Mouse (Mus musculus): Measurements from ENCODE around the gene Mfsd4a. TPM values are rescaled to one million over a fixed set of nuclear protein-coding genes. Genes with fewer than 3 reads are reported as not detected.

Gene Mfsd4a
- polyA plus RNA-seq (2014; fragmentation: Nextera tagmentation; extraction: Ambion mirVana): 8.1 and 8.7 TPM in 2 replicates

DNA sequence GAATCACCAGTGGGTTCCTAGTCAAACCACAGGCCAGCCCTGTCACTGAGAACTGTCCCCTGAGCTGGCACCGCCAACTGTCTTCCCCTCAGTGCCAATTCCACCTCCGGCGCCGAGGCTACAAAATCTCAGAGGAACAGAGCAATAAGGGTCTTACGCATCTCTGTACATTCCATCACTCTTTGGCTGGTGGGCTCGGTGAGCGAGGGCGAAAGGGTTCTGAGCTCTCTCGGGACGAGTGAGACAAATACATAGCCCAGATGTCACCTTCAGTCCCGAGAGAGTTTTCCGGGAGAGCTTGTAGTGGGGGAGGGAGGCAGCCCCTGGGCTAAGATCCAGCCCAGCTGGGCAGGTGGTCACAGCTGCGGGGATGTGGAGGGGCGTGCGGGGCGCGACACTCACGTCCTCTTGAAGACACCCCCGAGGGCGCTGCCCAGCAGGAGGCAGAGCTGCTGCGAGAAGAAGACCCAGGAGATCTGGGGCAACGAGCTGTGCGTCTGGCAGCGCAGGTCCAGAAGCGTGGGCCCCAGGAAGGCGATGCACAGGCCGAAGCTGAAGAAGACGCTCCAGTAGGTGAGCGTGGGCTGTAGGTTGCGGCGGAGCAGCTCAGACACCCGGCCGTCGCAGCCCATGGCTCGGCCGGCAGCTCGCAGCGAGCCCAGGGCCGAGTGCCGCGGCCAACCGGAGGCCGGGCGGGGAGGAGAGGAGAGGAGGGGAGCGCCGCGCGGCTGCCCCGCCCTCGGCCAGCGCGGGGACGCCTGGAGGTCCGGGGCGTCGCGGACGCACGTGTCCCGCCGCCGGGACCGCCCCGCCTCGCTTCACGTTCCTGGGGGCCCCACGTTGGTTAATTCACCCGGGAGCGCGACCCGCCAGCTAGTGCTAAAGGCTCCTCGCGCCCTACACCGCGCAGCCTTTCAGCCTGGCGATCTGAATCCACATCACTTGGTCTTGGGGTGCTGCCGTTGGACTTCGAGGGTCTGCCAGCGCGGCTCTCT is at the start of gene Mfsd4a:
Gene Mfsd4a, minus strand, starts transcription at position 802 of the 995 bp plus-strand sequence.
- 3% methylated on average over 75 of the region's 80 CpGs for WGBS
- DNase-seq (ENCODE audit: low spot score, missing footprints) (peak; percentile 94), ATAC-seq (ENCODE audit: low FRiP score) (peak; percentile 84)
- peak within 1 kb of the TSS; percentile 43 for H3K4me3 ChIP-seq (ENCODE audit: low read depth, low read length)
- no peaks in the 10 kb centered on the region for H3K9me3 ChIP-seq (ENCODE audit: control insufficient read depth, low read length)
- peak within 1 kb of the TSS; percentile 92 for H3K4me2 ChIP-seq
- peaks cover 8% of the 10 kb centered on the region for H3K4me1 ChIP-seq (ENCODE audit: control insufficient read depth, insufficient read depth, low read length)
- H3K27me3 ChIP-seq (ENCODE audit: control insufficient read depth, insufficient read depth, low read length): peaks cover 28% of the 10 kb centered on the region
- no peak within 1 kb of the TSS for H3K27ac ChIP-seq (ENCODE audit: low read depth, low read length)
- H3K36me3 ChIP-seq (ENCODE audit: control insufficient read depth, insufficient read depth, low read length): no peaks in the 10 kb centered on the region
- peak within 1 kb of the TSS; percentile 59 for H3K9ac ChIP-seq (ENCODE audit: low read length)

DNA sequence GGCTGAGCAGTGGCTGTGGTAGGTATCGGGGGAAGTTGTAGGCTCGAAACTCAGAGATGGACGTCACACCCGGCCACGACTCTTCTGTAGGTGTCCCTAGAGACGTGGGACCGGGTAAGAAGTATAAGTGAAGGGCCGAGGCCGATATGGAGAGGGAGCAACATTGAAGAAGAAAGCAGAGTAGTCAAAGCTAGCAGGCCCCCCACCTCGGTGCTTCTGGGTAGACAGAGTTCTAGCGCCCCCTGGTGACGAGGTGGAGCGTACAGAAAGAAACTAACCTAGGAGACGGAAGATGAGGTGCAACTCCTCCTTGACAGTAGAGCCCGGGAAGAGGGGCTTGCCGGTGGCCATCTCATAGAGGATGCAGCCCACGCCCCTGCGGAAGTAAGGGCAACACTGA is 48.7 kb upstream of the Mfsd4a start:
- H3K9me3 ChIP-seq (ENCODE audit: control insufficient read depth, low read length): no peaks in the 10 kb centered on the region
- 0 out of 2 replicates have a peak, but pooled peaks have one; percentile 19 for ATAC-seq (ENCODE audit: low FRiP score)
- H3K27me3 ChIP-seq (ENCODE audit: control insufficient read depth, insufficient read depth, low read length): no peaks in the 10 kb centered on the region
- no peak overlapping the region for H3K4me2 ChIP-seq
- no peak overlapping the region for H3K9ac ChIP-seq (ENCODE audit: low read length)
- H3K27ac ChIP-seq (ENCODE audit: low read depth, low read length): no peak overlapping the region
- no peaks in the 10 kb centered on the region for H3K36me3 ChIP-seq (ENCODE audit: control insufficient read depth, insufficient read depth, low read length)
- H3K4me3 ChIP-seq (ENCODE audit: low read depth, low read length): no peak overlapping the region
- no peaks in the 10 kb centered on the region for H3K4me1 ChIP-seq (ENCODE audit: control insufficient read depth, insufficient read depth, low read length)
- DNase-seq (ENCODE audit: low spot score, missing footprints): peak; percentile 96
- 15% methylated on average over 18 of the region's 18 CpGs for WGBS

- WGBS: 67% methylated on average over 3 of the region's 3 CpGs
- Histone ChIP-seq H3K9ac (ENCODE audit: low read length) (no peak overlapping the region), H3K27ac (ENCODE audit: low read depth, low read length) (no peak overlapping the region), H3K36me3 (ENCODE audit: control insufficient read depth, insufficient read depth, low read length) (no peaks in the 10 kb centered on the region), H3K4me2 (no peak overlapping the region), H3K4me3 (ENCODE audit: low read depth, low read length) (no peak overlapping the region), H3K27me3 (ENCODE audit: control insufficient read depth, insufficient read depth, low read length) (no peaks in the 10 kb centered on the region), H3K4me1 (ENCODE audit: control insufficient read depth, insufficient read depth, low read length) (no peaks in the 10 kb centered on the region), H3K9me3 (ENCODE audit: control insufficient read depth, low read length) (no peaks in the 10 kb centered on the region)
- no peak for DNase-seq (ENCODE audit: low spot score, missing footprints)
- no peak for ATAC-seq (ENCODE audit: low FRiP score)
Observed at GRCm38 (mm10) chr1:132113098-132113497, 45.2 kb upstream of the Mfsd4a start.

GRCm38 (mm10) chr1:132112426-132112825 is 44.6 kb upstream of the Mfsd4a start:
- WGBS: 85% methylated on average over 8 of the region's 8 CpGs
- Histone ChIP-seq H3K36me3 (ENCODE audit: control insufficient read depth, insufficient read depth, low read length) (no peaks in the 10 kb centered on the region), H3K4me3 (ENCODE audit: low read depth, low read length) (no peak overlapping the region), H3K4me1 (ENCODE audit: control insufficient read depth, insufficient read depth, low read length) (no peaks in the 10 kb centered on the region), H3K27me3 (ENCODE audit: control insufficient read depth, insufficient read depth, low read length) (no peaks in the 10 kb centered on the region), H3K4me2 (no peak overlapping the region), H3K27ac (ENCODE audit: low read depth, low read length) (no peak overlapping the region), H3K9me3 (ENCODE audit: control insufficient read depth, low read length) (no peaks in the 10 kb centered on the region), H3K9ac (ENCODE audit: low read length) (no peak overlapping the region)
- ATAC-seq (ENCODE audit: low FRiP score) (no peak), DNase-seq (ENCODE audit: low spot score, missing footprints) (no peak)

- no peak overlapping the region for H3K4me2 ChIP-seq
- 55% methylated on average over 1 of the region's 1 CpGs for WGBS
- no peaks in the 10 kb centered on the region for H3K9me3 ChIP-seq (ENCODE audit: control insufficient read depth, low read length)
- ATAC-seq (ENCODE audit: low FRiP score) (no peak), DNase-seq (ENCODE audit: low spot score, missing footprints) (no peak)
- no peaks in the 10 kb centered on the region for H3K27me3 ChIP-seq (ENCODE audit: control insufficient read depth, insufficient read depth, low read length)
- no peaks in the 10 kb centered on the region for H3K36me3 ChIP-seq (ENCODE audit: control insufficient read depth, insufficient read depth, low read length)
- no peak overlapping the region for H3K9ac ChIP-seq (ENCODE audit: low read length)
- H3K4me1 ChIP-seq (ENCODE audit: control insufficient read depth, insufficient read depth, low read length): no peaks in the 10 kb centered on the region
- no peak overlapping the region for H3K27ac ChIP-seq (ENCODE audit: low read depth, low read length)
- no peak overlapping the region for H3K4me3 ChIP-seq (ENCODE audit: low read depth, low read length)
Observed at GRCm38 (mm10) chr1:132111411-132111810, 43.5 kb upstream of the Mfsd4a start.

- Histone ChIP-seq H3K27ac (ENCODE audit: low read depth, low read length) (no peak overlapping the region), H3K4me2 (no peak overlapping the region), H3K36me3 (ENCODE audit: control insufficient read depth, insufficient read depth, low read length) (no peaks in the 10 kb centered on the region), H3K4me3 (ENCODE audit: low read depth, low read length) (no peak overlapping the region), H3K9me3 (ENCODE audit: control insufficient read depth, low read length) (no peaks in the 10 kb centered on the region), H3K9ac (ENCODE audit: low read length) (no peak overlapping the region), H3K4me1 (ENCODE audit: control insufficient read depth, insufficient read depth, low read length) (no peaks in the 10 kb centered on the region), H3K27me3 (ENCODE audit: control insufficient read depth, insufficient read depth, low read length) (no peaks in the 10 kb centered on the region)
- ATAC-seq (ENCODE audit: low FRiP score) (no peak), DNase-seq (ENCODE audit: low spot score, missing footprints) (no peak)
- WGBS: 75% methylated on average over 2 of the region's 2 CpGs
Observed at GRCm38 (mm10) chr1:132109368-132109767, 41.5 kb upstream of the Mfsd4a start.

DNA sequence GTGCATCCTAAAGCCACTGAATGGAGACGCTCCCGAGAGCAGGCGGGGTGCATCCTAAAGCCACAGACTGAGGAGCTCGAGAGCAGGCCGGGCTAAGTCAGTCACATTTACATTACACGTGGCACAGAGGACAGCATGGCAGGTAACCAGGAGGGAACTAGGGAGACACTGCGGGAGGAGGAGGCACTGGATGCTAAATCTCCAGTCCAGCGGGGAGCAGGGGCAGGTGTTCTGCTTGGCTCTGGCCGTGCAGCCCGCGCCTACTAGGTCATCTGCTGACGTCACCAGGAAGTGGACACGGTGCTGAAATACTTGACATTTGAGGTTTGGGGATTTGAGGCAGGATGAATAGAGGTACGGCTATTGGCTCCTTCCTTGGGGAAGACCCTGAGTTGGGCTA is 36.5 kb upstream of the Mfsd4a start:
- H3K9ac ChIP-seq (ENCODE audit: low read length): no peak overlapping the region
- 65% methylated on average over 14 of the region's 14 CpGs for WGBS
- no peak overlapping the region for H3K27ac ChIP-seq (ENCODE audit: low read depth, low read length)
- no peaks in the 10 kb centered on the region for H3K9me3 ChIP-seq (ENCODE audit: control insufficient read depth, low read length)
- ATAC-seq (ENCODE audit: low FRiP score) (no peak), DNase-seq (ENCODE audit: low spot score, missing footprints) (no peak)
- H3K36me3 ChIP-seq (ENCODE audit: control insufficient read depth, insufficient read depth, low read length): no peaks in the 10 kb centered on the region
- no peak overlapping the region for H3K4me3 ChIP-seq (ENCODE audit: low read depth, low read length)
- no peaks in the 10 kb centered on the region for H3K4me1 ChIP-seq (ENCODE audit: control insufficient read depth, insufficient read depth, low read length)
- H3K4me2 ChIP-seq: no peak overlapping the region
- no peaks in the 10 kb centered on the region for H3K27me3 ChIP-seq (ENCODE audit: control insufficient read depth, insufficient read depth, low read length)

GRCm38 (mm10) chr1:132101953-132102697 is 34.3 kb upstream of the Mfsd4a start:
- DNase-seq (ENCODE audit: low spot score, missing footprints) (no peak), ATAC-seq (ENCODE audit: low FRiP score) (no peak)
- Histone ChIP-seq H3K27me3 (ENCODE audit: control insufficient read depth, insufficient read depth, low read length) (no peaks in the 10 kb centered on the region), H3K4me3 (ENCODE audit: low read depth, low read length) (no peak overlapping the region), H3K36me3 (ENCODE audit: control insufficient read depth, insufficient read depth, low read length) (no peaks in the 10 kb centered on the region), H3K9ac (ENCODE audit: low read length) (no peak overlapping the region), H3K4me2 (no peak overlapping the region), H3K4me1 (ENCODE audit: control insufficient read depth, insufficient read depth, low read length) (no peaks in the 10 kb centered on the region), H3K9me3 (ENCODE audit: control insufficient read depth, low read length) (no peaks in the 10 kb centered on the region), H3K27ac (ENCODE audit: low read depth, low read length) (no peak overlapping the region)
- WGBS: 78% methylated on average over 6 of the region's 6 CpGs

DNA sequence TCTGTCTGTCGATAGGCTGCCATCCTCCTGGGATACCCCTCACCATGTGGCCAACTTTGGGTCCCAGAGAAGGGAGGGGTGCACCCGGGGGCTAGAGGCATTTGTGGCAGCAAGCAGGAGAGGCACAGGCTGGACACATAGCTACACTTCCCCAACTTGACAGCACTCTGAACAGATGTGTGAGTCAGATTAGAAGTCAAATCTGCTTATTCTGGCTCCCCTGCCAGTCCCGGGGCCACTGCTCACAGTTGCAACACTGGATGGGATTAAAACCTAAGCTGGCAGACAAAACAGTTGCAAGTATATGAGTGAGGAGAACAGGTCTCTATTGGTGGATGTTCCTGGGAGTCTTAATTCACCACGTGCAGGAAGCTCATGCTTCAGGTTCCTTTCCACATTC is 31.9 kb upstream of the Mfsd4a start:
- no peak overlapping the region for H3K4me2 ChIP-seq
- H3K27me3 ChIP-seq (ENCODE audit: control insufficient read depth, insufficient read depth, low read length): no peaks in the 10 kb centered on the region
- no peak overlapping the region for H3K9ac ChIP-seq (ENCODE audit: low read length)
- DNase-seq (ENCODE audit: low spot score, missing footprints) (no peak), ATAC-seq (ENCODE audit: low FRiP score) (no peak)
- no peaks in the 10 kb centered on the region for H3K36me3 ChIP-seq (ENCODE audit: control insufficient read depth, insufficient read depth, low read length)
- no peaks in the 10 kb centered on the region for H3K9me3 ChIP-seq (ENCODE audit: control insufficient read depth, low read length)
- H3K4me3 ChIP-seq (ENCODE audit: low read depth, low read length): no peak overlapping the region
- H3K27ac ChIP-seq (ENCODE audit: low read depth, low read length): no peak overlapping the region
- 71% methylated on average over 4 of the region's 4 CpGs for WGBS
- H3K4me1 ChIP-seq (ENCODE audit: control insufficient read depth, insufficient read depth, low read length): no peaks in the 10 kb centered on the region

Measured in midbrain, embryonic 11.5 days (tissue).